Mouse (Mus musculus) lung, embryonic 14.5 days (tissue): ENCODE data around the gene Asap3. TPM values are rescaled to one million over a fixed set of nuclear protein-coding genes. Genes with fewer than 3 reads are reported as not detected.

Source experiments
- ATAC-seq: fragments of 200-750 bp; cut with Nextera tagmentation; 2 replicates; pipeline ENCODE4 v1.8.0; 2017; ENCODE audit warnings: mild to moderate bottlenecking, moderate TSS enrichment, moderate library complexity; ENCODE audit not compliant: insufficient read depth
- DNase-seq: peaks from one replicate; pipeline ENCODE4 v3.0.0-alpha.2; 2015
- H3K27ac ChIP-seq: fragments of 300-500 bp; sonication (generic); 2 replicates; pipeline ENCODE4 v1.5.1; 2014; ENCODE audit warnings: low read depth, mild to moderate bottlenecking, moderate library complexity
- H3K27me3 ChIP-seq: fragments of 300-500 bp; sonication (generic); 2 replicates; pipeline ENCODE4 v1.6.1; 2014; ENCODE audit warnings: low read length, control low read depth; ENCODE audit not compliant: insufficient read depth
- H3K36me3 ChIP-seq: fragments of 300-500 bp; sonication (generic); 2 replicates; pipeline ENCODE4 v1.6.1; 2014; ENCODE audit warnings: control low read depth; ENCODE audit not compliant: insufficient read depth
- H3K4me1 ChIP-seq: fragments of 300-500 bp; sonication (generic); 2 replicates; pipeline ENCODE4 v1.6.1; 2014; ENCODE audit warnings: antibody characterized with exemption, control low read depth; ENCODE audit not compliant: insufficient read depth
- H3K4me2 ChIP-seq: fragments of 300-500 bp; sonication (generic); 2 replicates; pipeline ENCODE4 v1.6.1; 2014; ENCODE audit warnings: mild to moderate bottlenecking
- H3K4me3 ChIP-seq: fragments of 300-500 bp; sonication (generic); 2 replicates; pipeline ENCODE4 v1.5.1; 2014; ENCODE audit warnings: low read depth, low read length
- H3K9ac ChIP-seq: fragments of 300-500 bp; sonication (generic); 2 replicates; pipeline ENCODE4 v1.6.1; 2014
- H3K9me3 ChIP-seq: fragments of 300-500 bp; sonication (generic); 2 replicates; pipeline ENCODE4 v1.6.1; 2016; ENCODE audit warnings: low read depth, low read length, control low read depth
- CTCF ChIP-seq: IDR thresholded peaks from 2 replicates; pipeline ENCODE4 v1.5.1; 2016; ENCODE audit warnings: antibody characterized with exemption, low read depth
- WGBS: fragments of 180-500 bp; shearing (Covaris S2); extraction: QIAGEN DNeasy Blood & Tissue Kit; methylation state at CpG from one replicate; pipeline ENCODE4 v1.1.7; 2014; 5-methylcytosine and 5-hydroxymethylcytosine counted together
- polyA plus RNA-seq: library from polyadenylated mRNA; unstranded; fragments of >200 nt; fragmentation: Nextera tagmentation; extraction: Ambion mirVana; gene quantifications from 2 replicates; pipeline ENCODE4 v1.2.1, GENCODE M21; 2014

Asap3 gene
- polyA plus RNA-seq, 1 experiment from 2014 or later = 5.4 TPM

DNA sequence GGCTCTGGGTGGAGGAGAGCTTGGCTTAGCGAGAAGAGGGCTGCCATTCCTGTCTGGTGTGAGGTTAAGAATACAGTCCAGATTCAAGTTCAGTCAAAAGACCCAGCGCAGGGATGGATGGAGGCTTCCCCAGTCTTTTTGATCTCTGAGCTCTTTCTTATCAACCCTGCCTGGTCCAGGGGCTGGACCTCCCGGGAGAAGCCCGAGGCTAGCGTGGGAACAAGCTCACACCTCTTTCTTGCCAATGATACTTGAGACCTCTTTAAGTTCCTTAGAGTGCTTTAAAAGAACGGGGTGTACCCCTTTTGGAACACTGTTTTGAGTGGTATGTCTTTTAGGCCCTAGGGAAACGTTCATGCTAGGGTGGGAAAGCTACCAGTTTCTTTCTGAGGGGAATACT lies 11.1 kb upstream of the Asap3 start:
- DNase-seq = no peak
- H3K4me1 ChIP-seq = no peaks in the 10 kb centered on the region
- TF ChIP-seq CTCF = no peak
- ATAC-seq = no peak
- H3K4me2 ChIP-seq = no peak overlapping the region
- WGBS = 17% methylated on average over 7 of the region's 7 CpGs
- no peak overlapping the region for H3K4me3 ChIP-seq
- H3K9me3 ChIP-seq = no peaks in the 10 kb centered on the region
- no peaks in the 10 kb centered on the region for H3K27me3 ChIP-seq
- H3K9ac ChIP-seq = no peak overlapping the region
- H3K27ac ChIP-seq = no peak overlapping the region
- H3K36me3 ChIP-seq = peaks cover 22% of the 10 kb centered on the region

DNA sequence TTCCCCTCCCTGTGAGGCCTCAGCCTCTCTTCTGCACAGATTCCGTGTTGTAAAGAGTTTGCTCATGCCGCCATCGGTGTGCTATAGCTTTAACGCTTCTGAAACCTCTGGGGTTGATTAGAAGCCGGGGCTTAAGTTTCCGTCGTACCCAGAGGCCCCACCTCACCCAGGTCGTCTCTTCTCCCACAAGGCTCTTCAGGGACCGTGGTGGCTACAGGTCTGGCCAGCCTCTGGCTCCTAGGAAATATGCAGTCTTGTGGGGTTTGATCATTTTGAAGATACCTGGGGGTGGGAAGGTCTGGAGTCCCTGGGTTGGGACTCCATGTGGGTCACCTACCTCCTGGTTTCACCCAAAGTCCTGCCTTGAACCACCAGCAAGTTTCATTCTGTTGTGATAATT lies 10.5 kb upstream of the Asap3 start:
- DNase-seq = no peak
- no peak for TF ChIP-seq CTCF

DNA sequence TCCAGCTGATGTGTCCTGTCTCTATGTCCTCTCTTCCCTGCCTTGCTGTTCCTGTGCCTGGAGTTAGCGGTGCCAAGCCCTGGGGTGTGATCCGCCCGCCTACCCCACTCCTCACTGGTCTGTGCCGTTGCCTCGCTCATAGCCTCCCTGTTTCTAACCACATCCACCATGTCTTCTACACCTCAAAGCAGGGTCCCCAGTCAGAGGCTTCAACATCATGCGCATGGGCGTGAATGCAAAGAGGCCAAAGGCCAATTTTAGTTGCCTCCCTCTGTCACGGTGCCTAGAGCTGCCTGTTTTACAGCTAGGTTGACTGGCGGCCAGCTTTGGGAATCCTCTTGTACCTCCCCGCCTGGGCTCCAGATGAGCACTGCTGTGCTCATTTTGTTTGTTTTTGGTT lies 10.0 kb upstream of the Asap3 start:
- DNase-seq = no peak
- ATAC-seq = no peak
- no peaks in the 10 kb centered on the region for H3K4me1 ChIP-seq
- no peaks in the 10 kb centered on the region for H3K27me3 ChIP-seq
- no peak overlapping the region for H3K27ac ChIP-seq
- WGBS = 77% methylated on average over 10 of the region's 10 CpGs
- H3K36me3 ChIP-seq = peaks cover 19% of the 10 kb centered on the region
- no peak overlapping the region for H3K4me3 ChIP-seq
- TF ChIP-seq CTCF = no peak
- H3K9me3 ChIP-seq = no peaks in the 10 kb centered on the region
- no peak overlapping the region for H3K4me2 ChIP-seq
- H3K9ac ChIP-seq = no peak overlapping the region

More for the DNA sequence above, 10.5 kb upstream of the Asap3 start:
- H3K36me3 ChIP-seq = peaks cover 19% of the 10 kb centered on the region
- no peak for ATAC-seq
- no peak overlapping the region for H3K4me3 ChIP-seq
- H3K4me1 ChIP-seq = no peaks in the 10 kb centered on the region
- 59% methylated on average over 9 of the region's 9 CpGs for WGBS
- no peak overlapping the region for H3K4me2 ChIP-seq
- no peaks in the 10 kb centered on the region for H3K9me3 ChIP-seq
- no peaks in the 10 kb centered on the region for H3K27me3 ChIP-seq
- no peak overlapping the region for H3K9ac ChIP-seq
- H3K27ac ChIP-seq = no peak overlapping the region

DNA sequence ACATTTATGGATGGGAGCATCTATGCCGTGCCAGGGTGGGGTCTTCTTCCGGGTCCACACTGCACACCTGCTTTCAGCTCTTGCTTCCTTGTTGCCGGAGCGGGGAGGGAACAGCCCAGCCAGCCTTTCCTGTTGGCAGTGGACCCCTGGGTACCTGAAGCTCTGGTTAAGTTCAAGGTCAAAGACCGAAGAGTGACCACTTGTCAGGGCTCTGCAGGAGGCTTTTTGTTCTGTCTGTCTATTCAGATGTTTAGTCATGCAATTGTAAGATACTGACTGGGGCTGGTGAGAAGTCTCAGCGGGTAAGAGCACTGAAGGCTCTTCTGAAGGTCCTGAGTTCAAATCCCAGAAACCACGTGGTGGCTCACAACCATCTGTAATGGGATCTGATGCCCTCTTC lies 7.3 kb upstream of the Asap3 start:
- H3K4me1 ChIP-seq = no peaks in the 10 kb centered on the region
- no peaks in the 10 kb centered on the region for H3K9me3 ChIP-seq
- WGBS = 73% methylated on average over 7 of the region's 7 CpGs
- ATAC-seq (no peak), DNase-seq (no peak)
- peaks cover 8% of the 10 kb centered on the region; the same call in 1 of the 2 replicates for H3K36me3 ChIP-seq
- TF ChIP-seq CTCF = no peak
- no peak overlapping the region for H3K27ac ChIP-seq
- H3K4me3 ChIP-seq = no peak overlapping the region
- no peak overlapping the region for H3K9ac ChIP-seq
- H3K4me2 ChIP-seq = no peak overlapping the region
- no peaks in the 10 kb centered on the region for H3K27me3 ChIP-seq

DNA sequence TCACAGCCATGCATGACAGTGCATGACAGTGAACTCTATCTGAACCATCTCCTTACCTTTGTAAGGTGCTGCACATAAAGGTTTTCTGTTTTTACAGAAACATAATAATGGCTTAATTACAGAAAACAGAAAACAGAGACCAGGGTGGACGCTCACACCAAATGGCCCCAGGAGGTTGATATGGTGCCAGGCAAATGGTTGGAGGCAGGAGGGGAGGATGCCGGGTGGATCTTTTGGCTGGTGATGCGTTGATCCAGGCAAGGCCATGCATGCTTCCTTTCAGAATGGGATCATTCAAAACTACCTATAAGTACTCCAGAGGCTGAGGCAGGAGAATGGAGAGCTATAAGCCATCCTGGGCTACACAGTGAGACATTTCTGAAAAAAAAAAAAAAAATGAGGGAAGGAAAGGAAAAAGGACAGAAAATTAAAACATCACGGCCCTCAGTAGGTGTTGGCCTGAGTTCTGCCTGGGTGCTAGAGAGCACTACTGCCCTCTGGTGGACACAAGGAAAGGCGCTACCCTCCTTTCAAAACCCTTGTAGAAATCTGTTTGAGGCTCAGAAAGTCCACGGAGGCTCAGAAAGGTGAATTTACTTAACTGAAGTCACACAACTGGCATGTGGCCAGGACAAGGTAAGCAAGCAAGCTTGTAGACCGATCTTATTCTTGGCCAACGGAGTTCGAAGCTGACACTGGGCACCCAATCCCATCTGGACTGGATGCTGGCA lies 6.4 kb upstream of the Asap3 start:
- TF ChIP-seq CTCF = peak; percentile 93
- H3K4me1 ChIP-seq = no peaks in the 10 kb centered on the region
- no peaks in the 10 kb centered on the region for H3K9me3 ChIP-seq
- DNase-seq (peak; percentile 86), ATAC-seq (no peak)
- no peaks in the 10 kb centered on the region for H3K27me3 ChIP-seq
- 25% methylated on average over 9 of the region's 9 CpGs for WGBS
- H3K9ac ChIP-seq = no peak overlapping the region
- H3K4me3 ChIP-seq = no peak overlapping the region
- no peak overlapping the region for H3K4me2 ChIP-seq
- 0 out of 2 replicates have a peak, but pooled peaks cover 2% of the 10 kb centered on the region for H3K36me3 ChIP-seq
- no peak overlapping the region for H3K27ac ChIP-seq

DNA sequence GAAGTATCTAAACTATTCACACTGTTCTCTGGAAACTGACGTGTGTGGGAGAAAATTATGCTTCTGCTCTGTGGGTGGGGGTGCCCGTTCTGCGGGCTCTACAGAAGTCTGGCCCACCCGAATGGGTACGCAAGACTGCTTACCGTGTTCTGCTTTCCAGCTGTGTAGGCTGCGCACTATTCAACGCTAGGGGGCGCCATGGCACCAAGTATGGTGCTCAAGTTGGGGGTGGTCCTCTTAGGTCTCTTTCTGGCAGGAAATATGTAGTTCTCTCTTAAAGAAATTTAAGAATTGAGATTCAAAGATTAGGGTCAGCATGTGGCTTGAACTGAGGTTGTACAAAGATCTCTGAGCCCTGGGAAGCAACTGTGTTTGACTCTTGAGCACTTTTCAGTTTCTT lies 3.7 kb upstream of the Asap3 start:
- no peaks in the 10 kb centered on the region for H3K27me3 ChIP-seq
- ATAC-seq (peak; percentile 39; the same call in 1 of the 2 replicates), DNase-seq (peak; percentile 96)
- TF ChIP-seq CTCF = peak; percentile 95
- 0 out of 2 replicates have a peak, but pooled peaks cover 6% of the 10 kb centered on the region for H3K4me1 ChIP-seq
- no peak overlapping the region for H3K27ac ChIP-seq
- H3K36me3 ChIP-seq = no peaks in the 10 kb centered on the region
- H3K4me2 ChIP-seq = no peak overlapping the region
- no peak overlapping the region for H3K4me3 ChIP-seq
- H3K9ac ChIP-seq = no peak overlapping the region
- no peaks in the 10 kb centered on the region for H3K9me3 ChIP-seq
- WGBS = under 1% methylated on average over 9 of the region's 9 CpGs

DNA sequence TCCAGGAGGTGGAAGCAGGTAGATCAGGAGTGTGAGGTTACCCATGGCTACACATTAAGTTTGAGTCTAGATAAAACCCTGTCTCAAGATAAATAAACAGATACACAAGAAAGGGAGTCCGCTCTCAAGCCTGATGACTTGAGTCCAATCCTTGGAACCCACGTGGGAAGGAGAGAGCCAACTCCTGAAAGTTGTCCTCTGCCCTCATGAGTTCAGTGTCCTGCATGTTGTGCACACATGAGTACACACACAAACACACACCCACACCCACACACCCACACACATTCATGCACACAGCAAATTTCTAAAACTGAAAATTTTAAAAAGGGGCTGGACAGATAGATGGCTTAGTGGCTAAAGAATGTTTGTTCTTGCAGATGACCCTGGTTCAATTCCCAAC lies 1.4 kb upstream of the Asap3 start:
- H3K27ac ChIP-seq = no peak overlapping the region
- DNase-seq (no peak), ATAC-seq (no peak)
- no peak overlapping the region for H3K4me2 ChIP-seq
- no peaks in the 10 kb centered on the region for H3K36me3 ChIP-seq
- 0 out of 2 replicates have a peak, but pooled peaks cover 10% of the 10 kb centered on the region for H3K4me1 ChIP-seq
- H3K27me3 ChIP-seq = no peaks in the 10 kb centered on the region
- H3K9ac ChIP-seq = no peak overlapping the region
- TF ChIP-seq CTCF = no peak
- no peak overlapping the region for H3K4me3 ChIP-seq
- 52% methylated on average over 2 of the region's 2 CpGs for WGBS
- no peaks in the 10 kb centered on the region for H3K9me3 ChIP-seq
